Mouse (Mus musculus) B cell, adult (primary cell): ENCODE results near the gene Nploc4. TPM values are rescaled to one million over a fixed set of nuclear protein-coding genes. Genes with fewer than 3 reads are reported as not detected.

Source experiments
- total RNA-seq: library from RNA; stranded (reverse); gene quantifications from 4 replicates; pipeline ENCODE4 v1.2.4, GENCODE M21; 2023; ENCODE audit not compliant: inconsistent age

Nploc4 gene
- 60.2 to 72.2 TPM (median 62.6 TPM) in 4 replicates for total RNA-seq

DNA sequence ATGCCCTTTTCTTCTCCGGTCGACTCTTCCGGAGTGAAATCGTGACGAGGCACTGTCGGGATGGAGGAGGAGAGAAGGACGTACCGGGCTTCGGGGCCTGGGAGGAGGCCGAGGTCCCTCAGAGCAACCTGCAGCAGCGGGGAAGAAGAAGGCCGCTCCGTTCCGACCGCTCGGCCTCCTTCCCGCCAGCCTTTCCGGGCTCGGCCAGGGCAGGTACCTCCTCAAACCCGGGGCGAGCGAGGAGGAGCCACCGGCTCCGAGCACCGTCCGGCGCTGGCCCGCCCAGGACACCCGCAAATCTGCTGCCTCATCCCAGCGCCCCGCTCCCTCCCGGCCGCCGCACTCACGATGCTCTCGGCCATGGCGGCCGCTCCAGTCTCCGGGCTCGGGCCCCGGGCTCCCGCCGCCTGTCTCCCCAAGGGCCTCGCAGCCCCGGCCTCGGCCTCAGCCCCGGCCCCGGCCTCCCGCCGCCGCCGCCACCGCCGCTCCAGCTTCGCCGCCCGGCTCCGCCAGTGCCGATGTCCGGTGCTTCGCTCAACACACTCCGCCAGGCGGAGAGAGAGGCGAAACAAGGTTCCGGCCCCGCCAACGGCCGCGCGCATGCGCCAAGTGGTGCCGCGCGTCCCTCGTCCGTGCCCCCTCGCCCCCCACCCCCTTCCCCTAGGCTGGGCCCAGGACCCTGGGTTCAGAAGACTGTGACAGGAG lies at the start of gene Nploc4:
Gene Nploc4 (minus strand): TSS at position 557 of the 705 bp plus-strand sequence.

DNA sequence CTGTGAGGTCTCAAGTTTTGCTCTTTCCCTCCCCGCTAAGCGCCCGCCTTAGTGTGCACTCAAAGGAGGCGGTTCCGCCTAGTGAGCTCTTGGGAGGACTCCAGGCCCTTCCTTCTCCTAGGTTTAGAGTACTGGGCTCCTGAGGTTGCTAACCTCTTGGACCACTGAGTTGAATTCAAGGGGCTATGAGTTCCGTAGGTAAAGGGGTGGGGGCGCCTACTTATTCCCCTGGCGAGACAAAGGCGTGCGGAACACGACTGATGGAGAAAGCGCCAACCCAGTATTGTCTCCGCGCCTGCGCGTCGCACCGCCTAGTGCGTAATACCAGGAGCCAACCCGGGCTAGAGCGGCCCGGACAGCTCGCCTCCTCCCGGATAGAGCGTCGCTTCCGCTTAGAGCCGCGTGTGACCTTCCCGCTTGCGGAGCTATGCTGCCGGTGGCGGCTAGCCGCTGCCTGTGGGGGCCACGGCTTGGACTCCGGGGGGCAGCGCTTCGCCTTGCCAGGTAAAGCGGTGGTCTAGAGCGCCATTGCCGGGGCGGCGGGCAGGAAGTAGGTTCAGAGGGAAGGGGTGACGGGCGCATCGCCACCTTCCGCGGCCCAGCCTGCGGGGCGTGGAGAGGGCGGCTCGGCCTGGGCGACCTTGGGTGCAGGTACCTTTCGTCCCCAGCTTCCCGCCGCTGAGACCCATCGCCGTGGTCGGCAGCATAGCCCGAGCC lies 46.9 kb upstream of the Nploc4 start, which contains the start of gene Mrpl12:
Gene Mrpl12 (plus strand): TSS at position 349 of the 717 bp plus-strand sequence.

DNA sequence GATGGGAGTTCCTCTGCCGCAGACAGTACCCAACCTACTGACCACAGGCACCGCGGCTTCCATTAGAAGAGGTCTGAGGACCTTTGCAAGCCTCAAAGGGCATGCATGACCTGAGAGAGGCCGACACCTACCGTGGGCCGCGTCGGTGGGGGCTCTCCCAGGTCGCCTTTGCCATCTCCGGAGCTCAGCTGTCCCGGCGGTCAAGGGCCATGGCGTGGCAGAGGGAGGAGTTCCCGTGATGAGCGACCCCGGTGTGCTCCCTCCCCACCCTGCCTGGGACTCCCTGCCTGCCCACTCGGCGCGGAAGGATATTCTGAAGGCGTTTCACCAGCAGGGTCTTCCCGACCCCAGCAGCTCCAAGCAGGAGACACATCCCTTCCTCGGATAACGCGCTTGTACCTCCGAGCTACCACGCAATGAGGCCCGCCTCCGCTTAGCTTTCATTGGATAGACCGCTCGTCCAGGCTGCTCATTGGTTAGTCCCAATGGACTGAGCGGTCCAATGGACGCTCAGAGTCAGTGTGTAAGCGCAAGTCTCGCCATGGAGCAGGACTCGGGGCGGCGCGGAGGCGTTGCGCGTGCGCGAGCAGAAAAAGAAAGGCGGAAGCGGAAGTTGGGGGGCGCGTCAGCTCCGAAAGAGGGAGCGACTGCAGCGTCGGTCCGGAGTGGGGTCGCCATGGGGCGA lies 29.7 kb upstream of the Nploc4 start, which contains the start of gene Arl16:
Gene Arl16 (minus strand): TSS at position 557 of the 685 bp plus-strand sequence.

DNA sequence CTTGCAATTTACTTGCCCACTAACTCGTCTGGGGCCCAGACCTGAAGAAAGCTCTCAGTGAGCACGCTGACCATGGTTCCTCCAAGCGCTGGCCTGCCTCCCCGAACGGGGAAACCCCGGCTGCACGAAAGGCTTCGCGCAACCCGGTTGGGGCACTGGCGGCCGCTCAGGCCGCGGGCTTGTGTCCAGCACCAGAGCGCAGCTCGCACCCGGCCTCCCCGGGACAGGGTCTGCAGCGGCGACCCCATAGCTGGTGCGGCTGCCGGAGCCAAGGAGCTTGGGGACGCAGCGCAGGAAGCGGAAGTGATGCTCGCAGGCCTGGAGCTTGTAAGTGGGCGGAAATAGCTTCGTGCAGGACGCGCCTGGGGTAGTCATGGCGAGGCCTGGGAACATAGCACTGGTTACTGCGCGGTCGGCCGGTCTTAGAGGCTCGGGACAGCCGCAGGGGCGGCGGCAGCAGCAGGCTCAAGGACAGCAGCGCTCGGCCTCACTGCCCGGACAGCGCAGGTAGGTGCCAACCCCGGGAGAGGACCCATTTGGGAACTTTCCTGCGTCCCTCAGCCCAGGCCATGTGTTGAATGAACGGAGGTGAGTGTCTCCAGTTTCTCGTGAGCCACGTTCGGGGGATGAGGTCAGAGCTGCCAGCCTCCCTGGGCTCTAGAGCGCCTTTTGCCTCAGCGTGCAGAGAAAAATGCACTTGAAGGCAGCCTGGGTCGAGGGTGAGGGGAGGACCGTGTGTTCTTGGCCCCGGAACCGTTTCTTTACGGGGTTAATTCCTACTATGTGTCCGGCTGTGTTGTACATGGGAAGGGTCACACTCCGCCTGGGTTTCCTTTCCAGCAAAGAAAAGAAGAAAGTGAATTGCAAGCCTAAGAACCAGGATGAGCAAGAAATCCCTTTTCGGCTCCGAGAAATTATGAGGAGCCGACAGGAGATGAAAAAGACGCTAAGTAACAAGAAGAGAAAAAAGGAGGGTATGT lies 20.6 kb upstream of the Nploc4 start, which contains the start of the genes Oxld1 and Ccdc137:
Gene Oxld1 (minus strand): TSS at position 297 of the 980 bp plus-strand sequence.
Gene Ccdc137 (plus strand): TSS at position 344 of the 980 bp plus-strand sequence.

DNA sequence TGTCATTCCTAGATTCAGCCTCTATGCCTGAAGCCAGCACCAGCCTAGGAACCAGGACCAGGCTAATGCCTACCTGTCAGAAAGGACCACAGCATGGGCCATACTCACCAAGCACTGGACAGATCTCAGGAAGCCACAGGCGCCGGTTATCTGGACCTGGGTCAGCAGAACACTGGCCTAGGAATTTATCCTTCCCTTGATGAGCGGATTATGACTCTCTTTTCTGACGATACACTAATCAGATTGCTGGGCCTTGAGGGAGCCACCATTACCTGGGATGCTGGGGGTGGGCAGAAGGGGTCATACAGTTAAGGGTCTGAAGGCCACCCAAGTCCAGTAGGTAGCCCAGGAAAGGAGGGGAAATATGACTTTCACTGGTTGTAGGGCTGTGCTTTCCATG lies 15.8 kb upstream of the Nploc4 start, which contains the start of gene Pde6g:
Gene Pde6g (minus strand): TSS at position 195 of the 400 bp plus-strand sequence.

DNA sequence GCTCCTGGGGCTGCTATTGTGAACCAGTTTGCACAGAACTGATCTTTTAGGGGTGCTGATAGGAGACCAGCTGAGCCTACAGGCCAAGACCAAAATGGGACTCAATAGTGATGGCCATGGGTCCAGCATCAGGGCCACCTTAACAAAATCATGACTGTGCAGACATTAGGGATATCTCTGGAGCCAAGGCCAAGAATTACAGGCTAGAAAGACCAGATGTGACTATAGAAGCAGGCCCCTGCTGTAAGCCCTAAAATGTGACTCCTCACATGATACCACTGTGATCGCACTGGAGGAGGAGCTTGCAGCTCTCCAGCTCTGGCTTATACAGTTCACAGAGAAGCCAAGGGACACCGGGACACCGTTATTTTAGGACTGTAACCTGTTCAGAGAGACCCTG lies 4.8 kb upstream of the Nploc4 start, which contains the start of gene Tspan10:
Gene Tspan10 (plus strand): TSS at position 301 of the 400 bp plus-strand sequence.

DNA sequence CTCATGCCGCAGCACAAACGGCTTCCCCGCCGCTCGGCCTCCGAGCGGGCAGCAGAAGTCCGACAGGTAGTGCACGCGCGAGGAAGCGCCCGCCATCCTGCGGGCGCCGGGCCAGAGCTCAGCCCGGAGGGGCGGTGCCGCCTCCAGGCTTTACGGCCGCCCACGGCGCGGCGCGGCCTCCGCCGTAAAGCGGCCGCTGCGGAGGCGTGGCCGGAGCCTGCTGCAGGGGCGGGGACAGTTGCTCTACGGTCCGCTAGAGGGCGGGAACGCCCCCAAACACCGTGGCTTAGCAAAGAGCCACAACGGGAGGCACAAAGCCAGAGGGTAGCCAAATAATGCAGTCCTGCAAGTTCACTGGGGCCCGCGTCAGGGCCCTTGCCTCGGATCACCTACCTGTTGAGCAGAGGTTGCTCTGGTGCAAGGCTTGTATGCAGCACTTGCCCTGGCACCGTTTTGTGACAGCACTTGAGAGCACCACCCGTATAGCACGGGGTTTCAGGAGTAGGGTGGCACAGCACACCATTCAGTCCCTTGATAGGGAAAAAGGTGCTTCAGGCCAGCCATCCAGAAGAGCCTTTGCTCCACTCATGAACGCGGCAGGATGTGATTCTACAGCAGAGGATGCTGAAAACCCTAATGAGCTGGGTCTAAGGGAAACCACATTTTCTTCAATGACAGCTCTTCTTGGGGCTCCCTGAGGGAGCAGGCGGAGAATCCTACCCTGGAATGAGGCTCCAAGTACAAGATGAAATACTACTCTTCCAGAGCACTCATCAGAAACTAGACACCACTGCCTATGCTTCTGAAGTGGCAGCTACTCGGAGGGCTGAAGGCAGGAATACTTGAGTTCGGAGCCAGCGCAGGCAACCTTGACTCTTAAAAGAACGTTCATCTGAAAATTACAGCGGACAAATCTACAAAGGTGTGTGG lies 58.6 kb downstream of the Nploc4 start, which contains the start of gene Faap100:
Gene Faap100 (minus strand): TSS at position 154 of the 930 bp plus-strand sequence.

DNA sequence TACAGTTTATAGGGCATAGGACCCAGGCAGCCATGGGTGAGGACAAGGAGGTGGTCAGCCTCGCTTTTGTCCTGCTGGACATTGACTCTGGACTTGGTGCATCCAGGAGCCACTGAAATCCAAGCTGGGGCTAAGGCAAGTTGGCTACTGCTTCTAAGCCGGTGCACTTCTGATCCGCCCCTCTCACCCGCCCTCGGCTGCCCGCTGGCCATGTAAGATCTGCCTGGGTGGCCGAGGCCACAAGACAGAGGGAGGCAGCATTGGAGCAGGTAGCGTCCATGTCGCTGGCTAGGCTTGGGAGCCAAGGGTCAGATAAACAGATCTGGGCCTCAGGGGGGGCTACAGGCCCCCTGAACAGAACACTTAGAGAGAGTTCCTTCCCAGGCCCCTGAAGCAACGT lies 76.2 kb downstream of the Nploc4 start, which contains the start of gene Fscn2:
Gene Fscn2 (plus strand): TSS at position 240 of the 400 bp plus-strand sequence.

DNA sequence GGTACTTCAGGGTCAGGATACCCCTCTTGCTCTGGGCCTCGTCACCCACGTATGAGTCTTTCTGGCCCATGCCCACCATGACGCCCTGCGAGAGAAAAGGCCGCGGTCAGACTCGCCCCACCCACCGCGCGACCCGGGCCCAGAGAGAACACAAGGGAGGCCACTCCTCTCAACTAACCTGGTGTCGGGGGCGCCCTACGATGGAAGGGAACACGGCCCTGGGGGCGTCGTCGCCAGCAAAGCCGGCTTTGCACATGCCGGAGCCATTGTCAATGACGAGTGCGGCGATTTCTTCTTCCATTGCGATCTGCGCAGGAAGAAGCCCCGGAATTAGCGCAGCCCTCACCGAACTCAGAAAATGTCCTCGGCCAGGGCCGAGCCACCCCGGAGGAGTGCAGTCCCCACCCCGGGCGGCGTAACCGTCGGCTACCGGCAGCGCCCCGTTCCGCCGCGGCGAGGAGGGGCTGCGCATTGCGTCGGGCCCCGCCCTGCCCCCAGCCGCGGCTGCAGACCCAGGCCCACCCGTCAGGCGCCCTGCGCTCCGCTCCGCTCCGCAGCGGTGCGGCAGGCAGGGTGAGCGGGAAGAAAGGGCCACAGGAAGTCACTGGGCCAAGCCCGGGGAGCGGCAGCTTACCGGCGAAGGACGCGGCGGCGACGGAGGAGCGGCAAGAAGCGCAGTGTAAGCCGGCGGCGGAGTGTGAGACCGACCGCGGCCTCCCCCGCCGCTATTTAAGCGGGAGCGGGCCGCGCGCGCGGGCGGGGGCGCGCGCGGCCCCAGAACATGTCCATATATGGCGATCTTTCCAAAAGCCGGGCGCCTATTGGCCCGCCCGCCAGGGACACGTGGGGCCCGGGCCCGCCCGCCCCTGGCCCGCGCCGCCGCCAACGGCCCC lies 89.5 kb downstream of the Nploc4 start, which contains the start of gene Actg1:
Gene Actg1 (minus strand): TSS at position 752 of the 893 bp plus-strand sequence.

Other genes starting within 250 kb of the Nploc4 start
- gene Bahcc1, start 204.8 kb downstream of the Nploc4 start, total RNA-seq, result 0.03 to 0.78 TPM (median 0.25 TPM) in 4 replicates
- 1,255 to 1,296 TPM (median 1,289 TPM) in 4 replicates for gene Actg1, start 89.2 kb downstream of the Nploc4 start, total RNA-seq
- not detected in 4 replicates for gene Fscn2, start 76.2 kb downstream of the Nploc4 start, total RNA-seq
- 18.9 to 24.4 TPM (median 19.5 TPM) in 4 replicates for gene Faap100, start 58.9 kb downstream of the Nploc4 start, total RNA-seq
- gene Tspan10, start 4.9 kb upstream of the Nploc4 start, total RNA-seq, result 19.3 to 55.6 TPM (median 19.3 TPM) in 3 of 4 replicates, not detected in the other
- 0.21 to 0.87 TPM in 2 of 4 replicates, not detected in the others for gene Pde6g, start 15.8 kb upstream of the Nploc4 start, total RNA-seq
- gene Oxld1, start 20.4 kb upstream of the Nploc4 start, total RNA-seq, result 3.7 to 11.0 TPM (median 7.5 TPM) in 4 replicates
- gene Ccdc137, start 20.4 kb upstream of the Nploc4 start, total RNA-seq, result 34.0 to 41.8 TPM (median 36.3 TPM) in 4 replicates
- gene Arl16, start 29.9 kb upstream of the Nploc4 start, total RNA-seq, result 10.4 to 13.5 TPM (median 11.1 TPM) in 4 replicates
- 32.3 to 43.2 TPM (median 33.4 TPM) in 4 replicates for gene Mrpl12, start 46.9 kb upstream of the Nploc4 start, total RNA-seq
- 10.5 to 14.5 TPM (median 12.3 TPM) in 4 replicates for gene Slc25a10, start 54.1 kb upstream of the Nploc4 start, total RNA-seq
- not detected in 4 replicates for gene Gcgr, start 93.0 kb upstream of the Nploc4 start, total RNA-seq
- 42.2 to 46.1 TPM (median 43.6 TPM) in 4 replicates for gene Mcrip1, start 112.0 kb upstream of the Nploc4 start, total RNA-seq
- gene Ppp1r27, start 113.4 kb upstream of the Nploc4 start, total RNA-seq, result not detected in 4 replicates
- 141 to 162 TPM (median 155 TPM) in 4 replicates for gene P4hb, start 135.5 kb upstream of the Nploc4 start, total RNA-seq
- gene Arhgdia, start 143.9 kb upstream of the Nploc4 start, total RNA-seq, result 520 to 560 TPM (median 534 TPM) in 4 replicates
- 127 to 143 TPM (median 137 TPM) in 4 replicates for gene Alyref, start 160.7 kb upstream of the Nploc4 start, total RNA-seq
- 45.7 to 57.2 TPM (median 47.4 TPM) in 4 replicates for gene Anapc11, start 160.7 kb upstream of the Nploc4 start, total RNA-seq
- gene Npb, start 170.8 kb upstream of the Nploc4 start, total RNA-seq, result 1.1 to 3.0 TPM in 2 of 4 replicates, not detected in the others
- gene Pcyt2, start 180.2 kb upstream of the Nploc4 start, total RNA-seq, result 96.0 to 113 TPM (median 107 TPM) in 4 replicates
- gene Sirt7, start 187.5 kb upstream of the Nploc4 start, total RNA-seq, result 114 to 130 TPM (median 118 TPM) in 4 replicates
- gene Mafg, start 195.9 kb upstream of the Nploc4 start, total RNA-seq, result 57.2 to 69.2 TPM (median 65.4 TPM) in 4 replicates
- 0.96 to 1.9 TPM (median 1.0 TPM) in 4 replicates for gene Pycr1, start 206.1 kb upstream of the Nploc4 start, total RNA-seq
- 1.3 to 2.2 TPM in 2 of 4 replicates, not detected in the others for gene Myadml2, start 210.4 kb upstream of the Nploc4 start, total RNA-seq
- gene Notum, start 223.5 kb upstream of the Nploc4 start, total RNA-seq, result not detected in 4 replicates
- gene Aspscr1, start 235.3 kb upstream of the Nploc4 start, total RNA-seq, result 93.0 to 111 TPM (median 107 TPM) in 4 replicates